Mouse (Mus musculus): Measurements from ENCODE around the gene Car15. TPM values are rescaled to one million over a fixed set of nuclear protein-coding genes. Genes with fewer than 3 reads are reported as not detected.

Car15 gene
- polyA plus RNA-seq, 1 experiment from 2014 or later, result 2.7 TPM

GRCm38 (mm10) chr16:17809711-17810110, 28.5 kb downstream of the Car15 start:
- Histone ChIP-seq H3K27ac (ENCODE audit: low read depth, low read length) (no peak overlapping the region), H3K36me3 (ENCODE audit: control insufficient read depth, insufficient read depth, low read length) (peaks cover 7% of the 10 kb centered on the region; the same call in 1 of the 2 replicates), H3K4me2 (replicated peaks; ENCODE audit: low read depth, low read length) (no peak overlapping the region), H3K4me3 (ENCODE audit: low read length) (no peak overlapping the region), H3K4me1 (ENCODE audit: control insufficient read depth, insufficient read depth, low read length) (peaks cover 31% of the 10 kb centered on the region), H3K27me3 (ENCODE audit: control insufficient read depth, insufficient read depth, low read length) (peaks cover 16% of the 10 kb centered on the region), H3K9me3 (ENCODE audit: control insufficient read depth, low read length) (no peaks in the 10 kb centered on the region), H3K9ac (ENCODE audit: low read depth, low read length) (no peak overlapping the region)
- ATAC-seq (ENCODE audit: low FRiP score, low TSS enrichment), result 0 out of 2 replicates have a peak, but pooled peaks have one; percentile 6
- WGBS, result 33% methylated on average over 7 of the region's 7 CpGs

GRCm38 (mm10) chr16:17809125-17809524, 29.0 kb downstream of the Car15 start:
- H3K36me3 ChIP-seq (ENCODE audit: control insufficient read depth, insufficient read depth, low read length), result peaks cover 9% of the 10 kb centered on the region; the same call in 1 of the 2 replicates
- H3K27me3 ChIP-seq (ENCODE audit: control insufficient read depth, insufficient read depth, low read length), result peaks cover 22% of the 10 kb centered on the region
- H3K4me1 ChIP-seq (ENCODE audit: control insufficient read depth, insufficient read depth, low read length), result peaks cover 37% of the 10 kb centered on the region
- no peak overlapping the region for H3K4me3 ChIP-seq (ENCODE audit: low read length)
- 83% methylated on average over 4 of the region's 4 CpGs for WGBS
- no peak for ATAC-seq (ENCODE audit: low FRiP score, low TSS enrichment)
- no peak overlapping the region for H3K27ac ChIP-seq (ENCODE audit: low read depth, low read length)
- H3K9ac ChIP-seq (ENCODE audit: low read depth, low read length), result no peak overlapping the region
- no peak overlapping the region for H3K4me2 ChIP-seq (replicated peaks; ENCODE audit: low read depth, low read length)
- H3K9me3 ChIP-seq (ENCODE audit: control insufficient read depth, low read length), result no peaks in the 10 kb centered on the region

- peak; percentile 77 for ATAC-seq (ENCODE audit: low FRiP score, low TSS enrichment)
- Histone ChIP-seq H3K9me3 (ENCODE audit: control insufficient read depth, low read length) (no peaks in the 10 kb centered on the region), H3K4me1 (ENCODE audit: control insufficient read depth, insufficient read depth, low read length) (peaks cover 51% of the 10 kb centered on the region), H3K36me3 (ENCODE audit: control insufficient read depth, insufficient read depth, low read length) (peaks cover 12% of the 10 kb centered on the region), H3K9ac (ENCODE audit: low read depth, low read length) (peak overlapping the region; percentile 73), H3K4me2 (replicated peaks; ENCODE audit: low read depth, low read length) (peak overlapping the region; percentile 82), H3K27me3 (ENCODE audit: control insufficient read depth, insufficient read depth, low read length) (peaks cover 39% of the 10 kb centered on the region), H3K27ac (ENCODE audit: low read depth, low read length) (no peak overlapping the region), H3K4me3 (ENCODE audit: low read length) (peak overlapping the region; percentile 42)
- WGBS, result 4% methylated on average over 60 of the region's 73 CpGs
Observed at GRCm38 (mm10) chr16:17807192-17808009, 30.8 kb downstream of the Car15 start.

DNA sequence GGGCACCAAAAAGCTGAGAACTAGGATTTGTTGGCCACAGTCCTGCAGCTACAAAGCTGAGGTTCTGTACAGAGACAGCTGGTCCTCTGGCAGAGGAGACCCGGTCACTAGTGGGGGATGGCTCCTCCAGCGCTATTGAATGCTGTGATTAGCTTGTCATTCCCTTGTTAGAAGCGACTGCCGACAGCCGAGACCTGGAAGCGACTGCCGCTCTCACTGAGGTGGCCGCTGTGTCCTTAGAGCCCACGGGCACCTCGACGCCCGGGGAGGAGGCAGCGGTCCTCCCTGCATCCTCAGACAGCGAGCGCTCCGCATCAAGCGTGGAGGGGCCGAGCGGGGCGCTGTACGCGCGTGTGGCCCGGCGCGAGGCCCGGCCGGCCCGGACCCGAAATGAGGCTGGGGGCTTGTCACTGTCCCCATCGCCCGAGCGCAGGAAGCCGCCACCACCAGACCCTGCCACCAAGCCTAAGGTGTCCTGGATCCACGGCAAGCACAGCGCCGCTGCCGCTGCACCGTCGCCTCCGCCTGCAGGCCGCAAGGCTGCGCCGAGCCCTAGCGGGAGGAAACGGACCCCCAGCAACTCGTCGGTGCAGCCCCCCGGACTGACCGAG, 31.5 kb downstream of the Car15 start:
- Histone ChIP-seq H3K9me3 (ENCODE audit: control insufficient read depth, low read length) (no peaks in the 10 kb centered on the region), H3K4me3 (ENCODE audit: low read length) (peak overlapping the region; percentile 42), H3K36me3 (ENCODE audit: control insufficient read depth, insufficient read depth, low read length) (peaks cover 12% of the 10 kb centered on the region), H3K27ac (ENCODE audit: low read depth, low read length) (no peak overlapping the region), H3K9ac (ENCODE audit: low read depth, low read length) (peak overlapping the region; percentile 73), H3K4me1 (ENCODE audit: control insufficient read depth, insufficient read depth, low read length) (peaks cover 57% of the 10 kb centered on the region), H3K27me3 (ENCODE audit: control insufficient read depth, insufficient read depth, low read length) (peaks cover 46% of the 10 kb centered on the region), H3K4me2 (replicated peaks; ENCODE audit: low read depth, low read length) (peak overlapping the region; percentile 82)
- WGBS, result 7% methylated on average over 39 of the region's 50 CpGs
- ATAC-seq (ENCODE audit: low FRiP score, low TSS enrichment), result peak; percentile 10; the same call in 1 of the 2 replicates

DNA sequence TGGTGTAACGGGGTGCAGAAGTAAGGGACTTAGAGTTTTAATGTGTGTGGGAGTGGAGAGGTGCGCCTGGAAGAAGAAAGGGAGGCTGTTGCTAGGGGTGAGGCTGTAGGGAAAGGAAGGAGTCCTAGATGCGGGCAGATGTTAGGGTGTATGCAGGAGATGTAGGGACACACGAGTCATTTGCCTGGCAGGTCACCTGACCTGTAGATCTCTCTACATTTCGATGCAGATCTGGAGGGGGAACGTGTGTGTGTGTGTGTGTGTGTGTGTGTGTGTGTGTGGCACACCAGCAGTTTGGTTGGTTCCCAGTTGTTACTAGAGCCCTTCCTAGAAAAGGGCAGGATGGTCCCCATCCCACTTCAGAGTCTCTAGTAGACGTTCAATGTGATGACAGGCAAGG, 33.2 kb downstream of the Car15 start:
- 22% methylated on average over 7 of the region's 7 CpGs for whole genome bisulfite sequencing
- Histone ChIP-seq H3K36me3 (ENCODE audit: control insufficient read depth, insufficient read depth, low read length) (peaks cover 12% of the 10 kb centered on the region), H3K9me3 (ENCODE audit: control insufficient read depth, low read length) (no peaks in the 10 kb centered on the region), H3K4me1 (ENCODE audit: control insufficient read depth, insufficient read depth, low read length) (peaks cover 58% of the 10 kb centered on the region), H3K27me3 (ENCODE audit: control insufficient read depth, insufficient read depth, low read length) (peaks cover 57% of the 10 kb centered on the region), H3K9ac (ENCODE audit: low read depth, low read length) (no peak overlapping the region), H3K4me3 (ENCODE audit: low read length) (0 out of 2 replicates have a peak overlapping the region, but pooled peaks have one; percentile 33), H3K4me2 (replicated peaks; ENCODE audit: low read depth, low read length) (peak overlapping the region; percentile 50), H3K27ac (ENCODE audit: low read depth, low read length) (no peak overlapping the region)
- ATAC-seq (ENCODE audit: low FRiP score, low TSS enrichment), result no peak

GRCm38 (mm10) chr16:17804449-17804912, 33.7 kb downstream of the Car15 start:
- ATAC-seq (ENCODE audit: low FRiP score, low TSS enrichment), result peak; percentile 48
- 0 out of 2 replicates have a peak overlapping the region, but pooled peaks have one; percentile 18 for H3K9ac ChIP-seq (ENCODE audit: low read depth, low read length)
- H3K36me3 ChIP-seq (ENCODE audit: control insufficient read depth, insufficient read depth, low read length), result peaks cover 12% of the 10 kb centered on the region
- H3K9me3 ChIP-seq (ENCODE audit: control insufficient read depth, low read length), result no peaks in the 10 kb centered on the region
- peaks cover 62% of the 10 kb centered on the region for H3K27me3 ChIP-seq (ENCODE audit: control insufficient read depth, insufficient read depth, low read length)
- WGBS, result 6% methylated on average over 33 of the region's 33 CpGs
- H3K4me3 ChIP-seq (ENCODE audit: low read length), result peak overlapping the region; percentile 33
- no peak overlapping the region for H3K27ac ChIP-seq (ENCODE audit: low read depth, low read length)
- H3K4me1 ChIP-seq (ENCODE audit: control insufficient read depth, insufficient read depth, low read length), result peaks cover 56% of the 10 kb centered on the region
- H3K4me2 ChIP-seq (replicated peaks; ENCODE audit: low read depth, low read length), result peak overlapping the region; percentile 50

- H3K36me3 ChIP-seq (ENCODE audit: control insufficient read depth, insufficient read depth, low read length), result peaks cover 12% of the 10 kb centered on the region
- H3K4me2 ChIP-seq (replicated peaks; ENCODE audit: low read depth, low read length), result peak overlapping the region; percentile 50
- no peaks in the 10 kb centered on the region for H3K9me3 ChIP-seq (ENCODE audit: control insufficient read depth, low read length)
- H3K4me3 ChIP-seq (ENCODE audit: low read length), result peak overlapping the region; percentile 33
- 21% methylated on average over 33 of the region's 33 CpGs for WGBS
- H3K27ac ChIP-seq (ENCODE audit: low read depth, low read length), result no peak overlapping the region
- no peak for ATAC-seq (ENCODE audit: low FRiP score, low TSS enrichment)
- H3K9ac ChIP-seq (ENCODE audit: low read depth, low read length), result 0 out of 2 replicates have a peak overlapping the region, but pooled peaks have one; percentile 18
- peaks cover 68% of the 10 kb centered on the region for H3K27me3 ChIP-seq (ENCODE audit: control insufficient read depth, insufficient read depth, low read length)
- H3K4me1 ChIP-seq (ENCODE audit: control insufficient read depth, insufficient read depth, low read length), result peaks cover 51% of the 10 kb centered on the region
Observed at GRCm38 (mm10) chr16:17803675-17804448, 34.3 kb downstream of the Car15 start.

GRCm38 (mm10) chr16:17802839-17803674, 35.1 kb downstream of the Car15 start:
- peaks cover 9% of the 10 kb centered on the region for H3K36me3 ChIP-seq (ENCODE audit: control insufficient read depth, insufficient read depth, low read length)
- H3K27ac ChIP-seq (ENCODE audit: low read depth, low read length), result no peak overlapping the region

More at GRCm38 (mm10) chr16:17802839-17803674, 35.1 kb downstream of the Car15 start:
- Histone ChIP-seq H3K4me3 (ENCODE audit: low read length) (peak overlapping the region; percentile 32), H3K27me3 (ENCODE audit: control insufficient read depth, insufficient read depth, low read length) (peaks cover 75% of the 10 kb centered on the region), H3K9ac (ENCODE audit: low read depth, low read length) (peak overlapping the region; percentile 5; the same call in 1 of the 2 replicates), H3K4me1 (ENCODE audit: control insufficient read depth, insufficient read depth, low read length) (peaks cover 52% of the 10 kb centered on the region), H3K9me3 (ENCODE audit: control insufficient read depth, low read length) (no peaks in the 10 kb centered on the region), H3K4me2 (replicated peaks; ENCODE audit: low read depth, low read length) (peak overlapping the region; percentile 41)
- WGBS, result 7% methylated on average over 83 of the region's 83 CpGs
- ATAC-seq (ENCODE audit: low FRiP score, low TSS enrichment), result no peak
